Mouse (Mus musculus): ENCODE data around the gene Pnlip. TPM values are rescaled to one million over a fixed set of nuclear protein-coding genes. Genes with fewer than 3 reads are reported as not detected.

Gene Pnlip
- total and polyA plus RNA-seq, 3 experiments: not detected

DNA sequence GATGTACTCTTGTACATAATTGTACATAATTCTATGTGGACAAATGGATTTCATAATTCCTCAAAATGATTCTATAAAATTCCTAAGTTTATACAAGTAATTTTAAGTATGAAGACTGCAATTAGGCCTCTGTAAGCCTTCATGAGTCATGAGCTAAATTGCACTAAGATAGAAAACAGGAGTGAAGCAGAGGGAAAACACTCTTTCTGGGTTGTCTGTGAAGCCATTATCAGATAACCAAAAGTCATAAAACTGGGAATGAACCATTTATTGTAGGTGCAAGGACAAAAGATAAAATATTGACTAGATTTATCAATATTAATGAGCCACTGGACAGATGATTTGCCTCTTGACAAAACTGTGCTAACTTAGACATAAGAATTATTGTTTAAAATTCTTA lies 68.1 kb downstream of the Pnlip start:
- Histone ChIP-seq H3K4me3 (ENCODE audit: control insufficient read depth in 1 of 2, insufficient read depth in 1 of 2, low read depth in 2 of 2, low read length in 2 of 2) (no peak overlapping the region), H3K9me3 (replicated peaks; ENCODE audit: insufficient read depth, low read length) (no peaks in the 10 kb centered on the region), H3K36me3 (ENCODE audit: control insufficient read depth in 1 of 2, insufficient read depth in 2 of 2, low read length in 2 of 2) (no peaks in the 10 kb centered on the region), H3K79me2 (ENCODE audit: control insufficient read depth, insufficient read depth, low read length, poor library complexity) (no peaks in the 10 kb centered on the region), H3K9ac (ENCODE audit: control insufficient read depth, low read depth, low read length, poor library complexity, severe bottlenecking) (no peak overlapping the region), H3K27ac (ENCODE audit: control insufficient read depth, low read depth, low read length) (no peak overlapping the region), H3K4me1 (ENCODE audit: control insufficient read depth in 1 of 2, insufficient read depth in 2 of 2, low read length in 2 of 2) (no peaks in the 10 kb centered on the region), H3K27me3 (ENCODE audit: control insufficient read depth in 1 of 2, insufficient read depth in 2 of 2, low read length in 2 of 2) (no peaks in the 10 kb centered on the region)
- TF ChIP-seq TCF12 (IDR thresholded peaks at IDR 0.05; ENCODE audit: low read depth, low read length) (no peak), ZKSCAN1 (IDR thresholded peaks at IDR 0.05; ENCODE audit: low read depth, low read length) (no peak), POLR2AphosphoS2 (IDR thresholded peaks at IDR 0.05; ENCODE audit: low read length) (no peak), GATA1 (IDR thresholded peaks at IDR 0.05; ENCODE audit: low read depth, low read length) (no peak), TBP (IDR thresholded peaks at IDR 0.05; ENCODE audit: low read depth, low read length) (no peak), SIN3A (IDR thresholded peaks at IDR 0.05; ENCODE audit: low read length) (no peak), ZC3H11A (IDR thresholded peaks at IDR 0.05; ENCODE audit: low read depth, low read length) (no peak), USF2 (IDR thresholded peaks at IDR 0.05; ENCODE audit: borderline replicate concordance in 1 of 2, insufficient read depth in 1 of 2, low read depth in 1 of 2, low read length in 2 of 2) (no peak), POLR2A (IDR thresholded peaks at IDR 0.05; ENCODE audit: control insufficient read depth in 1 of 2, insufficient read depth in 1 of 2, low read depth in 1 of 2, low read length in 2 of 2, poor library complexity in 1 of 2) (no peak), HCFC1 (IDR thresholded peaks at IDR 0.05; ENCODE audit: low read depth, low read length) (no peak)
- DNase-seq (ENCODE audit: low read depth, low spot score): no peak

DNA sequence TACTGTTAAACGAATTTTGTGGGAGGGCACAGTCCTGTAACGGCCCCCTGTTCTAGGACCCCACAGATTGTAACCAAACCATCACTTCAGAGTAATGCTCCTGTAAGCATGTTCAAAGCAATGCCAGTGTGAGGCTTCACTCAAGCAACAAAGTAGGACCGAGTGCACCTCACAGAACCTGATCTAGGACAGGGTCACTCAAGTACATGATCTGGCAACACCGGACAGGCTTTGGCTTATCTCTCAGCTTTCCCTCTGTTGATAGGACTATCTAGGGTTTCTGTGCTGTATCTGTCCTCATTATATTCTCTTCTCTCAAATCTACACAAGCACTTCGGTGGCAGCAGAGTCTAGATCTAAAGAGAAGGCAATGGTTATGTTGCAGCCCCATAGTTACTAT lies 74.3 kb downstream of the Pnlip start:
- H3K4me1 ChIP-seq (ENCODE audit: control insufficient read depth in 1 of 2, insufficient read depth in 2 of 2, low read length in 2 of 2): no peaks in the 10 kb centered on the region
- no peaks in the 10 kb centered on the region for H3K79me2 ChIP-seq (ENCODE audit: control insufficient read depth, insufficient read depth, low read length, poor library complexity)
- no peaks in the 10 kb centered on the region for H3K36me3 ChIP-seq (ENCODE audit: control insufficient read depth in 1 of 2, insufficient read depth in 2 of 2, low read length in 2 of 2)
- H3K9me3 ChIP-seq (replicated peaks; ENCODE audit: insufficient read depth, low read length): no peaks in the 10 kb centered on the region
- H3K27ac ChIP-seq (ENCODE audit: control insufficient read depth, low read depth, low read length): no peak overlapping the region
- H3K4me3 ChIP-seq (ENCODE audit: control insufficient read depth in 1 of 2, insufficient read depth in 1 of 2, low read depth in 2 of 2, low read length in 2 of 2): no peak overlapping the region
- H3K27me3 ChIP-seq (ENCODE audit: control insufficient read depth in 1 of 2, insufficient read depth in 2 of 2, low read length in 2 of 2): no peaks in the 10 kb centered on the region
- H3K9ac ChIP-seq (ENCODE audit: control insufficient read depth, low read depth, low read length, poor library complexity, severe bottlenecking): no peak overlapping the region
- TF ChIP-seq JUND (IDR thresholded peaks at IDR 0.05; ENCODE audit: low read depth, low read length) (no peak), ZNF384 (IDR thresholded peaks at IDR 0.05; ENCODE audit: low read depth, low read length) (no peak), ZKSCAN1 (IDR thresholded peaks at IDR 0.05; ENCODE audit: low read depth, low read length) (no peak), RCOR1 (IDR thresholded peaks at IDR 0.05; ENCODE audit: low read depth, low read length) (no peak), ELF1 (IDR thresholded peaks at IDR 0.05; ENCODE audit: low read depth, low read length) (no peak)
- DNase-seq (ENCODE audit: low read depth, low spot score): no peak

DNA sequence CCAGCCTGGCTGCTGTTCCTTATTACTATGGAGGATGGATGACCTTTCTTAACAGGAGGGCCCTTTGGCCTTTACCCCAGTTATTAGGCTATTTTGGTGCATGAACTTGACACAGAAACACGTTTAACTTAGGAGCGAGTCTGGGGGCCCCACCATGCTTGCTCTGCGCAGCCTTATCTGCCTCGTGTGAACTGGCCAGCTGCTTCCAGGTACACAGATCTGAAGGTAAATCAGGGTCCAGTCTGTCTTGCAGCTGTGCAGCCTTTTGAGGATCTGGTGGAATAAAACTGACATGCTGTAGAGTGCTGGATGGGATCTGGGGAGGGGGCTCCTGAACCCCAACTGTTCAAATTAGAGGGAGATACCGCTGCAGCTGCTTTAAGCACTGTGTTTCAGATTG lies 75.5 kb downstream of the Pnlip start:
- Histone ChIP-seq H3K9ac (ENCODE audit: control insufficient read depth, low read depth, low read length, poor library complexity, severe bottlenecking) (no peak overlapping the region), H3K27ac (ENCODE audit: control insufficient read depth, low read depth, low read length) (no peak overlapping the region), H3K36me3 (ENCODE audit: control insufficient read depth in 1 of 2, insufficient read depth in 2 of 2, low read length in 2 of 2) (no peaks in the 10 kb centered on the region), H3K27me3 (ENCODE audit: control insufficient read depth in 1 of 2, insufficient read depth in 2 of 2, low read length in 2 of 2) (no peaks in the 10 kb centered on the region), H3K9me3 (replicated peaks; ENCODE audit: insufficient read depth, low read length) (no peaks in the 10 kb centered on the region), H3K79me2 (ENCODE audit: control insufficient read depth, insufficient read depth, low read length, poor library complexity) (no peaks in the 10 kb centered on the region), H3K4me1 (ENCODE audit: control insufficient read depth in 1 of 2, insufficient read depth in 2 of 2, low read length in 2 of 2) (no peaks in the 10 kb centered on the region), H3K4me3 (ENCODE audit: control insufficient read depth in 1 of 2, insufficient read depth in 1 of 2, low read depth in 2 of 2, low read length in 2 of 2) (no peak overlapping the region)
- TF ChIP-seq MAFK (IDR thresholded peaks at IDR 0.05; ENCODE audit: borderline replicate concordance, low read depth, low read length) (no peak), ZNF384 (IDR thresholded peaks at IDR 0.05; ENCODE audit: low read depth, low read length) (no peak), ELF1 (IDR thresholded peaks at IDR 0.05; ENCODE audit: low read depth, low read length) (no peak), E2F4 (IDR thresholded peaks at IDR 0.05; ENCODE audit: borderline replicate concordance, low read depth, low read length) (no peak), ETS1 (IDR thresholded peaks at IDR 0.05; ENCODE audit: low read depth, low read length) (no peak)
- DNase-seq (ENCODE audit: low read depth, low spot score): no peak
